Mouse (Mus musculus): ENCODE measurements at regions not wholly inside any gene's neighbourhood (a gene's known extent, or its start where the extent isn't known, plus 50 kb on each side); places are given as distances from the start of the nearest gene placed in this dataset.

DNA sequence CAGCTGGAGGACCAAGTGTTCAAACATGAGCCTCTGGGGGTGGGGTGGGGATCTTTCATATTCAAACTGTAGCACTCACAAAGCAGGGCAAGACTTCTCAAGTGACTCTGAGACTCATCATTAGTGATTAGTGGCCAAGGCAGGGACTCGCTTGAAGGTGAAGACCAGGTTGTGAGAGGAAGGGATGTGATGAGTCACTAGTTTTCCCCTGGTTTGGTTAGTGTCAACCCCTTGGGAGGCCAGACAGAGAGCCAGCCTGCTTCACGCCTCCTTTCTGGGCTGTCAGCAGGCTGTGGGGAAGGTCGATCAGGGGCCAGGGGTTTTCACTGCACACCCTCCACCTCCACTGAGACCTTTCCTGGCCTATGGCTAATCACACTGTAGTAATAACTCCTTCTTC lies 65.2 kb downstream of the Slc30a10 start:
- no peak for ATAC-seq (ENCODE audit: low FRiP score)
- no peak overlapping the region for H3K27ac ChIP-seq (replicated peaks)
- H3K36me3 ChIP-seq, result no peaks in the 10 kb centered on the region
- WGBS, result 67% methylated on average over 3 of the region's 3 CpGs
- no peak overlapping the region for H3K4me2 ChIP-seq
- no peaks in the 10 kb centered on the region for H3K4me1 ChIP-seq
- no peaks in the 10 kb centered on the region for H3K27me3 ChIP-seq (replicated peaks)
- no peaks in the 10 kb centered on the region for H3K9me3 ChIP-seq (replicated peaks)
- no peak overlapping the region for H3K9ac ChIP-seq (replicated peaks)
- H3K4me3 ChIP-seq (replicated peaks), result no peak overlapping the region

DNA sequence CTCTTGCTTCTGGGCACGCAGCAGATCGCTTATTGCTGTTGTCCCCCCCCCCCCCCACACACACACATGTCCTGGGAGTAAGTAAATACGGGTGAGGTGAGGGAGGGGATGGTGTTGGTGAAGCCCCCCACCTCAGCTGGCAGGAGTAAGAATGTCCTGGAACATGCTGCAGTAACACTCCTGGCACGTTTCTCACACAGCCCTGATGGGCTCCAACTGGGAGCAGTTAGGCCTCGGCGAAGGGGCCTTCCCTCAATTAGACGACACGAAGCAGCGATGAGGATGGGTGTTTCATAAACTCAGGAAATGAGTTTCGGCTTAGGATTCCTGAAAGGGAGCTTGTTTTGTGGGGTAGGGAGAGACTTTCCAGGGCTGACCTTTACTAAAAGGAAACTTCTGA lies 69.4 kb downstream of the Slc30a10 start:
- no peak overlapping the region for H3K9ac ChIP-seq (replicated peaks)
- H3K9me3 ChIP-seq (replicated peaks), result no peaks in the 10 kb centered on the region
- no peak overlapping the region for H3K27ac ChIP-seq (replicated peaks)
- no peak overlapping the region for H3K4me2 ChIP-seq
- H3K36me3 ChIP-seq, result no peaks in the 10 kb centered on the region
- no peaks in the 10 kb centered on the region for H3K27me3 ChIP-seq (replicated peaks)
- H3K4me1 ChIP-seq, result no peaks in the 10 kb centered on the region
- no peak for ATAC-seq (ENCODE audit: low FRiP score)
- no peak overlapping the region for H3K4me3 ChIP-seq (replicated peaks)
- WGBS, result 60% methylated on average over 10 of the region's 10 CpGs

DNA sequence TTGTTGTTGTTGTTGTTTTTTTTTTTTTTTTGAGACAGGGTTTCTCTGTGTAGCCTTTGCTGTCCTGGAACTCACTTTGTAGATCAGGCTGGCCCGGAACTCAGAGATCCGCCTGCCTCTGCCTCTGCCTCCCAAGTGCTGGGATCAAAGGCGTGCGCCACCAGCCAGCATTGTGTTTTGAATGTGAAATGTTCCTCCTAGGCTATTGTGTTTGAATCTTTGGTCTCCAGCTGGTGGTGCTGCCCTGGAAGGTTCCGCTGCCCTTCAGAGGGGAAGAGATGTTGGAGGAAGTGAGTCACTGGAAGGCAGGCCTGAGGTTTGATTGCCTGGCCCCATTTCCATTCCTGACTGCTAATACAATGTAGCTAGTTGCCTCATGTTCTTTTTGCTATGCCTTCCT lies 78.8 kb downstream of the Slc30a10 start:
- no peaks in the 10 kb centered on the region for H3K9me3 ChIP-seq (replicated peaks)
- H3K4me3 ChIP-seq (replicated peaks), result no peak overlapping the region
- WGBS, result 96% methylated on average over 5 of the region's 5 CpGs
- no peaks in the 10 kb centered on the region for H3K27me3 ChIP-seq (replicated peaks)
- no peak overlapping the region for H3K9ac ChIP-seq (replicated peaks)
- ATAC-seq (ENCODE audit: low FRiP score), result no peak
- no peaks in the 10 kb centered on the region for H3K36me3 ChIP-seq
- no peak overlapping the region for H3K4me2 ChIP-seq
- peaks cover 3% of the 10 kb centered on the region; the same call in 1 of the 2 replicates for H3K4me1 ChIP-seq
- H3K27ac ChIP-seq (replicated peaks), result no peak overlapping the region

DNA sequence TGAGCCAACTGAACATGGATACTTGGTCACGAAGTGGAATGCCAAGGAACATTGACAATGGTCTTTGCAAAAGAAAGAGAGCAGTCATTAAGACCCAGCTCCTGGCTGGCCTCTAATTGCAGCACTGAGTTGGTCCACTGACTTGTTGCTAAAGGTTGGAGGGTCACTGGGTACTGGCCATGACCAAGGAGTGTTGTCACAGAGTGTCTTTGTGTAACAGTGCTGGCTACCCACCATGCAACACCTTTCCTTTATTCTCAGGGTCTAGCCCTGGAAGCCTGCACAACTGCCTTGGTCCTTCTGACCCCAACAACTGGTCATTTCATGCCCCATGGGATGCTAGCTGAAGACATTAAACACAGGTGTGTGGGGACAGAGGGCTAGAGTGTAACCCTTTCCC lies 79.5 kb downstream of the Slc30a10 start:
- Histone ChIP-seq H3K4me2 (no peak overlapping the region), H3K9me3 (replicated peaks) (no peaks in the 10 kb centered on the region), H3K4me3 (replicated peaks) (no peak overlapping the region), H3K27me3 (replicated peaks) (no peaks in the 10 kb centered on the region), H3K36me3 (no peaks in the 10 kb centered on the region), H3K9ac (replicated peaks) (no peak overlapping the region), H3K27ac (replicated peaks) (no peak overlapping the region), H3K4me1 (peaks cover 3% of the 10 kb centered on the region; the same call in 1 of the 2 replicates)
- no peak for ATAC-seq (ENCODE audit: low FRiP score)
- 86% methylated on average over 1 of the region's 1 CpGs for WGBS

DNA sequence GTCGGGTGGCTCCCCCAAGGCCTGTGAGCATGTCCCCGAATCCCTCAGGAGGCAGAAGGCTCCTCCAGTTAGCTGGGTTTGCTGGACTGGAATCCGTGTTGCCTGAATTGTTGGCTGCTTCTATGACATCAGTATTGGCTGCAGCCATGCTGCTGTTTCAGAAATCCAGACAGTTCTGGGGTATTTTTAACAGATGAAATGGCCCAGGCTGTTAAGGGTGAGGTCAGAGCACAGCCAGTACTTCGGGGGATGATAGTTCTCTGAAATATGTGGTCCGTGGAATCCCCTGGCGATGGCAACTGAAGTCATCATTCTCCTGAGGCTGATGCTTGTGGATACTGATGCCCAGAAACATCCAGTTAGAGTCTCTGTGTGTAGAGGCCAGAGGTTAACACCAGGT lies 80.7 kb downstream of the Slc30a10 start:
- Histone ChIP-seq H3K36me3 (no peaks in the 10 kb centered on the region), H3K9ac (replicated peaks) (no peak overlapping the region), H3K4me1 (peaks cover 3% of the 10 kb centered on the region; the same call in 1 of the 2 replicates), H3K4me2 (no peak overlapping the region), H3K27me3 (replicated peaks) (no peaks in the 10 kb centered on the region), H3K27ac (replicated peaks) (no peak overlapping the region), H3K4me3 (replicated peaks) (no peak overlapping the region), H3K9me3 (replicated peaks) (no peaks in the 10 kb centered on the region)
- ATAC-seq (ENCODE audit: low FRiP score), result no peak
- 84% methylated on average over 6 of the region's 6 CpGs for WGBS

DNA sequence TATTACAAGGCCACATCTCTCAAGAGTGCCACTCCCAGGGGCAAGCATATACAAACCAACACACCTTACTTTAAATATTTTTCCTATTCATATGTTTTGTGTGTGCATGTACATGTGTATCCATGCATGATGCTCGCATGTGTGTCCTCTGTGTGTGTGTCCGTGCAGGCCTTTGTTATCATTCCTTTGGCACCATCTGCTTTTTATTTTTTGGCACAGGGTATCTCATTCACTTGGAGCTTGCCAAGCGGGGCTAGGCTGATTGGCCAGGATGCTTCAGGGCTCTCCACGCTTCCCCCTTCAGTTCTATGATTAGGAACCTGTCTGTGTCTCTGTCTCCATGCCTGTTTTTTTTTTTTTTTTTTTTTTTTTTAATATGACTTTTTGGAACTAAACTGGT lies 82.6 kb downstream of the Slc30a10 start:
- ATAC-seq (ENCODE audit: low FRiP score), result no peak

DNA sequence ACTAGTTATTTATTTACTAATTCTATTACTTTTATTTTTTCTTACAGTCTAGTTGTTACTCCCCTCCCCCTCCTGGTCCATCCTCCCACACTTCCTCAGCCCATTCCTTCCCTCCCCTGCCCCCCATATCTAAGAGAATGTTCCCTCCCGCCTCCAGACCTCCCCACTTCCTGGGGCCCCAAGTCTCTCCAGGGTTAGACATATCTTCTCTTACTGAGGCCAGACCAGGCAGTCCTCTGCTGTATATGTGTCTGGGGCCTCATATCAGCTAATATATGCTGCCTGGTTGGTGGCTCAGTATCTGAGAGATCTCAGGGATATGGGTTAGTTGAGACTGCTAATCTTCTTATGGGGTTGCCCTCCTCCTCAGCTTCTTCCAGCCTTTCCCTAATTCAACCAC lies 84.8 kb downstream of the Slc30a10 start:
- ATAC-seq (ENCODE audit: low FRiP score), result no peak
- Histone ChIP-seq H3K9ac (replicated peaks) (no peak overlapping the region), H3K4me1 (no peaks in the 10 kb centered on the region), H3K4me3 (replicated peaks) (no peak overlapping the region), H3K9me3 (replicated peaks) (peaks cover 5% of the 10 kb centered on the region; the same call in 1 of the 2 replicates), H3K27ac (replicated peaks) (no peak overlapping the region), H3K4me2 (no peak overlapping the region), H3K27me3 (replicated peaks) (no peaks in the 10 kb centered on the region), H3K36me3 (no peaks in the 10 kb centered on the region)
- 77% methylated on average over 1 of the region's 1 CpGs for WGBS

More for the DNA sequence above, 82.6 kb downstream of the Slc30a10 start:
- 0 out of 2 replicates have a peak, but pooled peaks cover under 1% of the 10 kb centered on the region for H3K4me1 ChIP-seq
- H3K36me3 ChIP-seq, result no peaks in the 10 kb centered on the region
- H3K27ac ChIP-seq (replicated peaks), result no peak overlapping the region
- 87% methylated on average over 4 of the region's 4 CpGs for WGBS
- no peak overlapping the region for H3K4me2 ChIP-seq
- H3K4me3 ChIP-seq (replicated peaks), result no peak overlapping the region
- H3K9me3 ChIP-seq (replicated peaks), result no peaks in the 10 kb centered on the region
- H3K27me3 ChIP-seq (replicated peaks), result no peaks in the 10 kb centered on the region
- no peak overlapping the region for H3K9ac ChIP-seq (replicated peaks)

DNA sequence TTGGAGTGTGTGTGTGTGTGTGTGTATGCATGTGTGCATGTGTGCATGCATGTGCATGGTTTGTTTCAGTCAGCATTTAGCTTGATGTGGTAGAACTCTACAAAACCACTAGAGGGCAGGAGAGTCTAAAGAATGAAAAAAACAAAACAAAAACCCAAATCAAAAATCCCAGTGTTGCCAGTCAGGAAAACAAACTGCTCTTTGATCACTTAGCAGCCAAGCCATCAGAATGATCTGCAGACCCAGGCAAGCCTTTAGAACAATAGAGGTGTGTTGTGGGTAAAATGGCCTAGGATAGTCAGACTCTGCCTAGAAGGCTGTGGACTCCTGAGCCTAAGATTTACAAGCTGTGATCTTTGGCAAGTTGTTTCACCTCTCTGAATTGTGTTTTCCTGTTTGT lies 91.7 kb downstream of the Slc30a10 start:
- no peaks in the 10 kb centered on the region for H3K36me3 ChIP-seq
- peaks cover 5% of the 10 kb centered on the region for H3K4me1 ChIP-seq
- H3K9me3 ChIP-seq (replicated peaks), result peaks cover 5% of the 10 kb centered on the region; the same call in 1 of the 2 replicates
- no peak overlapping the region for H3K9ac ChIP-seq (replicated peaks)
- 0 out of 2 replicates have a peak, but pooled peaks cover 4% of the 10 kb centered on the region for H3K27me3 ChIP-seq (replicated peaks)
- H3K4me3 ChIP-seq (replicated peaks), result no peak overlapping the region
- no peak overlapping the region for H3K27ac ChIP-seq (replicated peaks)
- ATAC-seq (ENCODE audit: low FRiP score), result no peak
- H3K4me2 ChIP-seq, result no peak overlapping the region

DNA sequence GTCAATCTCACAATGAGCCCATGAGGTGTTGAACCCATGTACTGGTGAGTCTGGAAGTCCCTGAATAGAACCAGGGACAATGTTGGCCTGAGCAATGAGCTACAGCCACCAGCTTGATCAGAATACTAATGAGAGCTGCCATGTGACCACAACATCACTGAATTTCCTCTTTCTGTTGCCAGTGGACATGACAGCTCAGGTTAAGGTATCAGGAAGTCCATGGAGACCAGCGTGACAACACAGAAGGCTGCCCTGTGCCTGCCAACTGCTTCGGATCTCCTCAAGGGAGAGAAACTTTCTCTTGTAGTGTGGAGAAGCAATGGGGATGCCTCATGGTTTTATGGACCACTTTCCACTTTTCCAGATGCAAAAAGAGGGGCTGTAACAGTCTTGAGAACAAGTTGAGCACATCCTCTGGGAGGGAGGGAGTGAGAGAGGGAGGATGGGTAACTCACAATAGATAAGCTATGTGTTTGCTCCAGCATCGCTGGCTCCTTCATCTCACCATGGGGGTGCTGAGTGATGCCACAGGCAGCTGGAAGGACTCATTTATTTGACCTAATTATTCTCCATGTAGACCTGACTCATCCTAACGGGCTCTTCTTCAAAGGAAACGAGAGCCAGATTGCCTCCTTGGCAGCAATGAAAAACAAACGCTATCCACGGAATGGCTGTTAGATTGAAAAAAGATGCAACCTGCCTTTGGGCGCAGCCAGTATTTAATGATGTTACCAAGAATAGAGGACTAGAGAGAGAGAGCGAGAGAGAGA lies 118.3 kb downstream of the Slc30a10 start:
- ATAC-seq (ENCODE audit: low FRiP score), result no peak
- Histone ChIP-seq H3K27me3 (replicated peaks) (no peaks in the 10 kb centered on the region), H3K36me3 (no peaks in the 10 kb centered on the region), H3K9ac (replicated peaks) (no peak overlapping the region), H3K9me3 (replicated peaks) (no peaks in the 10 kb centered on the region), H3K4me3 (replicated peaks) (no peak overlapping the region), H3K27ac (replicated peaks) (no peak overlapping the region), H3K4me2 (no peak overlapping the region), H3K4me1 (0 out of 2 replicates have a peak, but pooled peaks cover 5% of the 10 kb centered on the region)
- WGBS, result 43% methylated on average over 9 of the region's 9 CpGs

DNA sequence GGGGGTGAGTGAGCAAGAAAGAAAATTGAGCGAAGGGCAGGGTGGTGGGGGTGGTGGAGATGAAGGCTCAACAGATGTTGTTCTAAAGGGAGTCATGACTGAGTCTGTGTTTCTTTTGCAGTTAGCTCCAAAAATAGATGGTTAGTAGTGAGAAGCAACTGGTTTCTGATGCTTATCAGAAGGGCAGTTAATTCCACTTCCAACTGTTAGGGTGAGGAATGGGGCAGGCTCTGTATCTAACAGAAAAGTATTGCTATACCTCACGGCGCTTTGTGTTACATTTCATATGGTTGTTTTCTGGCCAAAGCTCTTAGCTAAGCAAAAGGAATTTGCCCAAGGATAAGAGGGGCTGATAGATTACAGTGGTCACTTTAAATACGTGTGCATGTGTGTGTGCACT lies 120.3 kb downstream of the Slc30a10 start:
- WGBS, result 85% methylated on average over 4 of the region's 4 CpGs

DNA sequence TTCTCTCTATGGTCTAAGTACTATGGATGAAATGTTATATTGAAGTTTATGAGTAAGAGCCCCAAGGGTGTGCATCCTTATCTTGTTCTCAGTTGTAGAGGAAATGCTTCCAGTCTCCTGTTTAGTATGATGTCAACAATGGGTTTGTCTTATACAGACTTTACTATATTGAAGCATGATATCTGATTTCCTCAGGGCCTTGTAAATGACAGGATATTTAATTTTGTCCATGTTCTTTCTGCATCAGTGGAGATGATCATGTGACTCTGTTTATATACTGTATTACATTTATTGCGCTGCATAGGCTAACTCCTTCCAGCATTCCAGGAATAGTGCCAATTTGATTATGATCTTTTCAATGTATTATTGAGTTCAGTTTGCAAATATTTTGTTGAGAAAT lies 125.2 kb downstream of the Slc30a10 start:
- 89% methylated on average over 1 of the region's 1 CpGs for WGBS

More for the DNA sequence above, 120.3 kb downstream of the Slc30a10 start:
- no peaks in the 10 kb centered on the region for H3K36me3 ChIP-seq
- H3K9me3 ChIP-seq (replicated peaks), result no peaks in the 10 kb centered on the region
- no peak for ATAC-seq (ENCODE audit: low FRiP score)
- H3K4me2 ChIP-seq, result no peak overlapping the region
- H3K27me3 ChIP-seq (replicated peaks), result no peaks in the 10 kb centered on the region
- no peak overlapping the region for H3K9ac ChIP-seq (replicated peaks)
- no peak overlapping the region for H3K4me3 ChIP-seq (replicated peaks)
- 0 out of 2 replicates have a peak, but pooled peaks cover 5% of the 10 kb centered on the region for H3K4me1 ChIP-seq
- no peak overlapping the region for H3K27ac ChIP-seq (replicated peaks)

DNA sequence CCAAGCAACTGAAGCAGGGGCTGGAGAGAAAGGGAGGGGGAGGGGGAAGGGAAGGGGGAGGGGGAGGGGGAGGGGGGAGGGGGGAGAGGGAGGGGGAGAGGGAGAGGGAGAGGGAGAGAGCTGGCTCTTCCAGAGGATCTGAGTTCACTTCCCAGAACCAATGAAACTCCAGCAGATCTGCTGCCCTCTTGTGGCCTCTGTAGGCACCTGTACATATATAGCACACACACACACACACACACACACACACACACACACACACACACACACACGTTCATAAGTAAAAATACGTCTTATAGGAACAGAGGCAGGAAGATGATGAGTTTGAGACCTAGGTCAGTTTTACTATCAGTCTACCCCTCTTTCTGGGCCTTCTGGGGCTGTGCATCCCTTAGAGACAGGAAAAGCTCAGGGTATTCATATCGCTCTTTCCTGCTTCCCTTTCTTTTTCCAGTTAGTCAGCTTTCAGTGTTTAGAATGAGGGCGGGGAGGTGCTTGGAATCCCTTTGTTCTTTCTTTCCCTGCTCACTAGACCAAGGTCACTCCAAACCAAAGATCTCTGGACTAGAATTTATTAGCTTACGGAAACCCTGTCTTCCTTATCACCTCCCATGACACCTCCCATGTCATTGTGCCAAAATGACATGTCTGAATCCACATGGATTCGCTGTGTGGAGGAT lies 130.7 kb downstream of the Slc30a10 start:
- Histone ChIP-seq H3K27me3 (replicated peaks) (no peaks in the 10 kb centered on the region), H3K9me3 (replicated peaks) (no peaks in the 10 kb centered on the region), H3K4me1 (no peaks in the 10 kb centered on the region), H3K4me3 (replicated peaks) (no peak overlapping the region), H3K36me3 (no peaks in the 10 kb centered on the region), H3K27ac (replicated peaks) (no peak overlapping the region), H3K4me2 (no peak overlapping the region), H3K9ac (replicated peaks) (no peak overlapping the region)
- no peak for ATAC-seq (ENCODE audit: low FRiP score)
- WGBS, result 94% methylated on average over 6 of the region's 6 CpGs

More for the DNA sequence above, 125.2 kb downstream of the Slc30a10 start:
- no peak for ATAC-seq (ENCODE audit: low FRiP score)
- H3K36me3 ChIP-seq, result no peaks in the 10 kb centered on the region
- no peak overlapping the region for H3K4me3 ChIP-seq (replicated peaks)
- H3K9ac ChIP-seq (replicated peaks), result no peak overlapping the region
- H3K27ac ChIP-seq (replicated peaks), result no peak overlapping the region
- H3K9me3 ChIP-seq (replicated peaks), result no peaks in the 10 kb centered on the region
- H3K4me2 ChIP-seq, result no peak overlapping the region
- H3K4me1 ChIP-seq, result no peaks in the 10 kb centered on the region
- no peaks in the 10 kb centered on the region for H3K27me3 ChIP-seq (replicated peaks)

Data from neural tube, embryonic 15.5 days (tissue).